Mouse (Mus musculus): ENCODE data around the gene Snx17. TPM values are rescaled to one million over a fixed set of nuclear protein-coding genes. Genes with fewer than 3 reads are reported as not detected.

Snx17 gene
- total and polyA plus RNA-seq, 3 experiments = 37.0 to 56.5 (median 42.8) TPM

- DNase-seq (ENCODE audit: low spot score) (peak; percentile 51), ATAC-seq (ENCODE audit: extremely low read depth, insufficient number of reproducible peaks, low FRiP score, poor library complexity, severe bottlenecking) (0 out of 2 replicates have a peak, but pooled peaks have one; percentile 47)
- Histone ChIP-seq H3K4me3 (ENCODE audit: low read depth, low read length) (peak overlapping the region; percentile 99), H3K36me3 (replicated peaks) (peaks cover 4% of the 10 kb centered on the region), H3K27me3 (ENCODE audit: insufficient read depth, low read length) (no peaks in the 10 kb centered on the region), H3K4me1 (ENCODE audit: insufficient read depth, low read depth, low read length) (peaks cover 21% of the 10 kb centered on the region), H3K9me3 (replicated peaks) (no peaks in the 10 kb centered on the region)
- TF ChIP-seq TAL1 (conservative IDR thresholded peaks at IDR 0.05; ENCODE audit: low read depth, low read length) = no peak
- TF ChIP-seq CTCF (IDR thresholded peaks at IDR 0.05; ENCODE audit: low read depth, low read length) = peak; percentile 4; the same call in 1 of the 2 replicates
- TF ChIP-seq GATA2 (IDR thresholded peaks at IDR 0.05; ENCODE audit: borderline replicate concordance, low read depth, low read length) = no peak
Observed at GRCm38 (mm10) chr5:31221304-31221945, 28.4 kb downstream of the Snx17 start.

- TF ChIP-seq POLR2AphosphoS5 (IDR thresholded peaks at IDR 0.05; ENCODE audit: insufficient replicate concordance, low read depth, low read length) (no peak), GATA2 (IDR thresholded peaks at IDR 0.05; ENCODE audit: borderline replicate concordance, low read depth, low read length) (no peak), TAL1 (conservative IDR thresholded peaks at IDR 0.05; ENCODE audit: low read depth, low read length) (no peak), GATA1 (IDR thresholded peaks at IDR 0.05; ENCODE audit: borderline replicate concordance, low read length) (no peak)
- Histone ChIP-seq H3K4me1 (ENCODE audit: insufficient read depth, low read depth, low read length) (peaks cover 16% of the 10 kb centered on the region), H3K36me3 (replicated peaks) (no peaks in the 10 kb centered on the region), H3K4me3 (ENCODE audit: low read depth, low read length) (no peak overlapping the region), H3K9me3 (replicated peaks) (no peaks in the 10 kb centered on the region), H3K27me3 (ENCODE audit: insufficient read depth, low read length) (no peaks in the 10 kb centered on the region)
- DNase-seq (ENCODE audit: low spot score) (no peak), ATAC-seq (ENCODE audit: extremely low read depth, insufficient number of reproducible peaks, low FRiP score, poor library complexity, severe bottlenecking) (no peak)
Observed at GRCm38 (mm10) chr5:31222696-31223095, 29.7 kb downstream of the Snx17 start.

DNA sequence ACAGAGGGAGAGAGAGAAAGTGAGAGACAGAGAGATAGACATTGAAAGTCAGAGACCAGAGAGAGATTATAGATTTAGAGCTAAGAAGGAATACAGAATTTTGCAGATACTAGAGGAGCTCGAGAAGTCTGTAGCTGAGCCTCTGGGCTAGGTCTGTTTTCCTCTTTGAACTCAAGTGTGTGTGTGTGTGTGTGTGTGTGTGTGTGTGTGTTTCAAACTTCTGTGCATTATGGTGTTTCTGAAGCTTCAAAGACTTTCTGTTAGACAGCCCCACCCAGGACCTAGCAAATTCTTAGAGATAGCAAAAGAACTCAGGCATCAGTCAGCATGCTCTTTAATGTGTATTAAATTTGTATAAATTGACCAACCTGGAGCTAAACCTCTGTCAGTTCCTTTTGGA, 33.6 kb downstream of the Snx17 start:
- peaks cover 9% of the 10 kb centered on the region; the same call in 1 of the 2 replicates for H3K4me1 ChIP-seq (ENCODE audit: insufficient read depth, low read depth, low read length)
- DNase-seq (ENCODE audit: low spot score) (no peak), ATAC-seq (ENCODE audit: extremely low read depth, insufficient number of reproducible peaks, low FRiP score, poor library complexity, severe bottlenecking) (no peak)
- no peaks in the 10 kb centered on the region for H3K9me3 ChIP-seq (replicated peaks)
- peaks cover 4% of the 10 kb centered on the region; the same call in 1 of the 2 replicates for H3K27me3 ChIP-seq (ENCODE audit: insufficient read depth, low read length)
- H3K4me3 ChIP-seq (ENCODE audit: low read depth, low read length) = no peak overlapping the region
- H3K36me3 ChIP-seq (replicated peaks) = no peaks in the 10 kb centered on the region
- TF ChIP-seq POLR2AphosphoS5 (IDR thresholded peaks at IDR 0.05; ENCODE audit: insufficient replicate concordance, low read depth, low read length) (no peak), GATA1 (IDR thresholded peaks at IDR 0.05; ENCODE audit: borderline replicate concordance, low read length) (no peak), TAL1 (conservative IDR thresholded peaks at IDR 0.05; ENCODE audit: low read depth, low read length) (no peak), CTCF (IDR thresholded peaks at IDR 0.05; ENCODE audit: low read depth, low read length) (no peak), GATA2 (IDR thresholded peaks at IDR 0.05; ENCODE audit: borderline replicate concordance, low read depth, low read length) (no peak)

DNA sequence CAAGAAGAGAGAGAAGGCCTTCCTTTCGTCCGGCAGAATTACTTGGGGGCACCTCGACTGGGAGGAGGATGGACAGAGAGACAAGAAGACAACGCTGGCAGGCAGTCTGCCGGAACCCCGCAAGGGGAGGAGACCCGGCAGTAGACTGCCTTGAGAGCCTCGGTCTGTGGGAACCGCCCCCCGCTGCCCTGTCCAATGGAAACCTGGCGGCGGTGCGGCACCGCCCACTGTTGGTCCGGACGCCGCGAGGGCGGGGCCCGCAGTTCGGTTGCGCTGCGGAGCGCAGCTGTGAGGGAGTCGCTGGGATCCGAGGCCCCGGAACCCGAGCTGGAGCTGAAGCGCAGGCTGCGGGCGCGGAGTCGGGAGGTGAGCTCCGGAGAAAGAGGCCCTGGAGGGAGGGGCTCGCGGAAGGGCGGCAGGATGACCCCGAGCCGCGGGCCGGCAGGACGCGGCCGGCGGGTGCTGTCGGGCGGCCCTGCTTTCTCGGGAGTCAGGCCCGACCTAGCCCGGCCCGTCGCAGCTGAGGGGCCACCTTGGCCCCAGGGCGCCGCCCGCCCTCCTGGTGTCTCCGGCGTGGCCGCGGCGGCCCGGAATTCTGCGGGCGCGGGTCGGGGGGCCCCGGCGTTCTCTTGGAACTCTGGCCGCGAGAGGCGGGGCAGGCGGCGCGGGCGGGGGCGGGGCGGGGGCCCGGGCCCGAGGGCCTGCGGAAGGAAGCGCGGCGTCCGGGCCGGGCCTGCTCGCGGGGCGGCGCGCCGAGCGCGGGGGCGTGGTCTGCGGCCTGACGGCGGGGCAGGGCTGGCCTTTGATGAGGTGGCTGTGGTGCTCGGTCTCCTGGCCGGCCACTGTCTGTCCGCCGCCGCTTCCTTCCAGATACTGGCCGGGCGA, 47.9 kb downstream of the Snx17 start, which contains the start of the genes Nrbp1 and Gm9970:
Gene Nrbp1, plus strand, starts transcription at position 228 of the 885 bp plus-strand sequence.
Gene Gm9970, minus strand, starts transcription at position 596 of the 885 bp plus-strand sequence.
- peak; percentile 96 for DNase-seq (ENCODE audit: low spot score)
- TF ChIP-seq CTCF (IDR thresholded peaks at IDR 0.05; ENCODE audit: low read depth, low read length) (no peak), TAL1 (conservative IDR thresholded peaks at IDR 0.05; ENCODE audit: low read depth, low read length) (no peak)
- Histone ChIP-seq H3K9me3 (replicated peaks) (no peaks in the 10 kb centered on the region), H3K36me3 (replicated peaks) (peaks cover 24% of the 10 kb centered on the region), H3K4me1 (ENCODE audit: insufficient read depth, low read depth, low read length) (peaks cover 14% of the 10 kb centered on the region), H3K4me3 (ENCODE audit: low read depth, low read length) (peak within 1 kb of the TSS; percentile 92), H3K27me3 (ENCODE audit: insufficient read depth, low read length) (peaks cover 3% of the 10 kb centered on the region; the same call in 1 of the 2 replicates)
- ATAC-seq (ENCODE audit: extremely low read depth, insufficient number of reproducible peaks, low FRiP score, poor library complexity, severe bottlenecking) = peak; percentile 95

DNA sequence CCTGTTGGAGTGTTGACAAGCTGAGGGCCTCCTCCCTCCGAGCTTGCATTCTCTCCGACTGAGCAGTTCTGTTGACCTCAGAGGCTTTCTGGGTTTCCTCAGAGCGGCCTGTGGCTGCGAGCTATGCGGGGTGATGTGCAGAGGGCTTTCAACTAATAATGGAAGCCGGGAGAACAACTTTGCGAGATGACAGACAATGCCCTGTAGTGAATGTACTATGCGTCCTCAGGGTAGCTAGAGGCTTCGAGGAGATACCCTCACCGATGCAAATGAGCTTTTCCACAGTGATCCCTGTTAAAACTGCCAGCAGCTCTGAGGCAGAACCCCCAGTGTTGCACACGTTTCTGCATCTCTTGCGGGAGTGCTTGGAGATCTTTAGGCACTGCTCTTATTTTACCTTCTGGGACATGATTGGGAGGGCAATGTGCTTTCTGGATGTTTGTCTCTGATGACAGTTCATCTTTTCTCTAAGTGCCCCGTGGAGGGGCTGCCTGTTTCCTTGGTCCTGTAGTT, 48.6 kb downstream of the Snx17 start:
- no peak for ATAC-seq (ENCODE audit: extremely low read depth, insufficient number of reproducible peaks, low FRiP score, poor library complexity, severe bottlenecking)
- peaks cover 31% of the 10 kb centered on the region for H3K36me3 ChIP-seq (replicated peaks)
- no peaks in the 10 kb centered on the region for H3K9me3 ChIP-seq (replicated peaks)
- H3K4me1 ChIP-seq (ENCODE audit: insufficient read depth, low read depth, low read length) = peaks cover 14% of the 10 kb centered on the region
- peaks cover 3% of the 10 kb centered on the region; the same call in 1 of the 2 replicates for H3K27me3 ChIP-seq (ENCODE audit: insufficient read depth, low read length)
- DNase-seq (ENCODE audit: low spot score) = no peak
- TF ChIP-seq TAL1 (conservative IDR thresholded peaks at IDR 0.05; ENCODE audit: low read depth, low read length) (no peak), CTCF (IDR thresholded peaks at IDR 0.05; ENCODE audit: low read depth, low read length) (no peak)
- H3K4me3 ChIP-seq (ENCODE audit: low read depth, low read length) = peak overlapping the region; percentile 92

DNA sequence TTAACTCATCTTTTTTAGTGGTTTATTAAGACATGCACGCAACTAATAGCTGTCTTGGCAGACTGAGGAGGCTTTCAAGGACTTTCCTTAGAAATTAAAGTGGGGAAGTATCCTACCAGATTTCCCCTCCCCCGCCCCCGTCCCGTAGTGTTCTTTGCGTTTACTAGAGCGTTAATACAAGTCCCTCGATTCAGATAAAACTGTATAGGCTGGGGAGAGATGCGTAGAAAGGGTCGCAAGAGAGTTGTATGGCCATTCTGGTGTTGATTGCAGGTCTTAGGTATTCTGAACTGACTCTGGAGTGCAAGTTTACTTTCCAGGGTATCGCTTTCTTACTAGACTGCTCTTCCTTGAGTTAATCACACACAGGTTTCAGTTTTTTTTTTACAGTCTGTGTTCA, 49.2 kb downstream of the Snx17 start:
- H3K27me3 ChIP-seq (ENCODE audit: insufficient read depth, low read length) = peaks cover 2% of the 10 kb centered on the region; the same call in 1 of the 2 replicates
- no peak for TF ChIP-seq GATA2 (IDR thresholded peaks at IDR 0.05; ENCODE audit: borderline replicate concordance, low read depth, low read length)
- no peak for TF ChIP-seq CTCF (IDR thresholded peaks at IDR 0.05; ENCODE audit: low read depth, low read length)
- no peak for TF ChIP-seq GATA1 (IDR thresholded peaks at IDR 0.05; ENCODE audit: borderline replicate concordance, low read length)
- no peak for TF ChIP-seq TAL1 (conservative IDR thresholded peaks at IDR 0.05; ENCODE audit: low read depth, low read length)
- TF ChIP-seq POLR2AphosphoS5 (IDR thresholded peaks at IDR 0.05; ENCODE audit: insufficient replicate concordance, low read depth, low read length) = no peak
- DNase-seq (ENCODE audit: low spot score) = no peak
- no peak overlapping the region; the same call in 1 of the 2 replicates for H3K4me3 ChIP-seq (ENCODE audit: low read depth, low read length)
- H3K9me3 ChIP-seq (replicated peaks) = no peaks in the 10 kb centered on the region
- H3K36me3 ChIP-seq (replicated peaks) = peaks cover 37% of the 10 kb centered on the region
- peaks cover 14% of the 10 kb centered on the region for H3K4me1 ChIP-seq (ENCODE audit: insufficient read depth, low read depth, low read length)
- no peak for ATAC-seq (ENCODE audit: extremely low read depth, insufficient number of reproducible peaks, low FRiP score, poor library complexity, severe bottlenecking)

Other genes with a start within 250 kb of the Snx17 start
Only the 20 nearest of the 22 such genes appear.
- not detected in 2 replicates for gene Tcf23, start 224.6 kb upstream of the Snx17 start, total RNA-seq (2014; fragmentation: Nextera tagmentation)
- 0.12 TPM in 1 of 2 replicates, not detected in the other for gene Tcf23, start 224.6 kb upstream of the Snx17 start, total RNA-seq (2017)
- gene Tcf23, start 224.6 kb upstream of the Snx17 start, polyA plus RNA-seq (2012) = not detected in 2 replicates
- gene Atraid, start 144.9 kb upstream of the Snx17 start, total RNA-seq (2014; fragmentation: Nextera tagmentation) = 81.9 and 89.6 TPM in 2 replicates
- 50.0 and 54.0 TPM in 2 replicates for gene Atraid, start 144.9 kb upstream of the Snx17 start, total RNA-seq (2017)
- 11.6 and 15.6 TPM in 2 replicates for gene Atraid, start 144.9 kb upstream of the Snx17 start, polyA plus RNA-seq (2012)
- 3.2 and 4.0 TPM in 2 replicates for gene Slc5a6, start 144.3 kb upstream of the Snx17 start, total RNA-seq (2014; fragmentation: Nextera tagmentation)
- gene Slc5a6, start 144.3 kb upstream of the Snx17 start, total RNA-seq (2017) = 2.2 and 5.2 TPM in 2 replicates
- gene Slc5a6, start 144.3 kb upstream of the Snx17 start, polyA plus RNA-seq (2012) = 9.5 and 11.9 TPM in 2 replicates
- 87.7 and 102 TPM in 2 replicates for gene Cad, start 138.4 kb upstream of the Snx17 start, total RNA-seq (2014; fragmentation: Nextera tagmentation)
- gene Cad, start 138.4 kb upstream of the Snx17 start, total RNA-seq (2017) = 18.5 and 20.2 TPM in 2 replicates
- gene Cad, start 138.4 kb upstream of the Snx17 start, polyA plus RNA-seq (2012) = 426 and 438 TPM in 2 replicates
- not detected in 2 replicates for gene Dnajc5g, start 86.9 kb upstream of the Snx17 start, total RNA-seq (2014; fragmentation: Nextera tagmentation)
- not detected in 2 replicates for gene Dnajc5g, start 86.9 kb upstream of the Snx17 start, total RNA-seq (2017)
- not detected in 2 replicates for gene Dnajc5g, start 86.9 kb upstream of the Snx17 start, polyA plus RNA-seq (2012)
- gene Slc30a3, start 85.0 kb upstream of the Snx17 start, total RNA-seq (2014; fragmentation: Nextera tagmentation) = not detected in 2 replicates
- 0.05 TPM in 1 of 2 replicates, not detected in the other for gene Slc30a3, start 85.0 kb upstream of the Snx17 start, total RNA-seq (2017)
- not detected in 2 replicates for gene Slc30a3, start 85.0 kb upstream of the Snx17 start, polyA plus RNA-seq (2012)
- gene Trim54, start 76.5 kb upstream of the Snx17 start, total RNA-seq (2014; fragmentation: Nextera tagmentation) = not detected in 2 replicates
- not detected in 2 replicates for gene Trim54, start 76.5 kb upstream of the Snx17 start, total RNA-seq (2017)
- gene Trim54, start 76.5 kb upstream of the Snx17 start, polyA plus RNA-seq (2012) = not detected in 2 replicates
- gene Ucn, start 54.4 kb upstream of the Snx17 start, total RNA-seq (2014; fragmentation: Nextera tagmentation) = not detected in 2 replicates
- not detected in 2 replicates for gene Ucn, start 54.4 kb upstream of the Snx17 start, total RNA-seq (2017)
- not detected in 2 replicates for gene Ucn, start 54.4 kb upstream of the Snx17 start, polyA plus RNA-seq (2012)
- 56.6 and 78.2 TPM in 2 replicates for gene Mpv17, start 39.0 kb upstream of the Snx17 start, total RNA-seq (2014; fragmentation: Nextera tagmentation)
- 69.8 and 70.3 TPM in 2 replicates for gene Mpv17, start 39.0 kb upstream of the Snx17 start, total RNA-seq (2017)
- 27.7 and 31.2 TPM in 2 replicates for gene Mpv17, start 39.0 kb upstream of the Snx17 start, polyA plus RNA-seq (2012)
- 5.4 and 7.1 TPM in 2 replicates for gene Gm29609, start 13.3 kb upstream of the Snx17 start, total RNA-seq (2014; fragmentation: Nextera tagmentation)
- 2.8 and 4.4 TPM in 2 replicates for gene Gm29609, start 13.3 kb upstream of the Snx17 start, total RNA-seq (2017)
- 4.3 and 7.2 TPM in 2 replicates for gene Gm29609, start 13.3 kb upstream of the Snx17 start, polyA plus RNA-seq (2012)
- gene Gtf3c2, start 13.1 kb upstream of the Snx17 start, total RNA-seq (2014; fragmentation: Nextera tagmentation) = 161 and 164 TPM in 2 replicates
- 51.1 and 65.1 TPM in 2 replicates for gene Gtf3c2, start 13.1 kb upstream of the Snx17 start, total RNA-seq (2017)
- 57.0 and 88.3 TPM in 2 replicates for gene Gtf3c2, start 13.1 kb upstream of the Snx17 start, polyA plus RNA-seq (2012)
- gene Eif2b4, start 203 bp downstream of the Snx17 start, total RNA-seq (2014; fragmentation: Nextera tagmentation) = 43.3 and 104 TPM in 2 replicates
- gene Eif2b4, start 203 bp downstream of the Snx17 start, total RNA-seq (2017) = 43.6 and 49.3 TPM in 2 replicates
- 139 and 201 TPM in 2 replicates for gene Eif2b4, start 203 bp downstream of the Snx17 start, polyA plus RNA-seq (2012)
- gene Zfp513, start 9.1 kb downstream of the Snx17 start, total RNA-seq (2014; fragmentation: Nextera tagmentation) = 9.4 and 12.2 TPM in 2 replicates
- gene Zfp513, start 9.1 kb downstream of the Snx17 start, total RNA-seq (2017) = 7.0 and 7.6 TPM in 2 replicates
- 35.7 and 48.2 TPM in 2 replicates for gene Zfp513, start 9.1 kb downstream of the Snx17 start, polyA plus RNA-seq (2012)
- gene Ppm1g, start 27.5 kb downstream of the Snx17 start, total RNA-seq (2014; fragmentation: Nextera tagmentation) = 168 and 173 TPM in 2 replicates
- 158 and 176 TPM in 2 replicates for gene Ppm1g, start 27.5 kb downstream of the Snx17 start, total RNA-seq (2017)
- gene Ppm1g, start 27.5 kb downstream of the Snx17 start, polyA plus RNA-seq (2012) = 297 and 362 TPM in 2 replicates
- 38.2 and 49.6 TPM in 2 replicates for gene Nrbp1, start 47.6 kb downstream of the Snx17 start, total RNA-seq (2014; fragmentation: Nextera tagmentation)
- 76.8 and 77.1 TPM in 2 replicates for gene Nrbp1, start 47.6 kb downstream of the Snx17 start, total RNA-seq (2017)
- gene Nrbp1, start 47.6 kb downstream of the Snx17 start, polyA plus RNA-seq (2012) = 15.1 and 17.3 TPM in 2 replicates
- gene Gm9970, start 48.0 kb downstream of the Snx17 start, total RNA-seq (2014; fragmentation: Nextera tagmentation) = not detected in 2 replicates
- gene Gm9970, start 48.0 kb downstream of the Snx17 start, total RNA-seq (2017) = 0.29 TPM in 1 of 2 replicates, not detected in the other
- 0.10 and 0.18 TPM in 2 replicates for gene Gm9970, start 48.0 kb downstream of the Snx17 start, polyA plus RNA-seq (2012)
- 3.8 and 8.8 TPM in 2 replicates for gene Krtcap3, start 58.5 kb downstream of the Snx17 start, total RNA-seq (2014; fragmentation: Nextera tagmentation)
- gene Krtcap3, start 58.5 kb downstream of the Snx17 start, total RNA-seq (2017) = 6.4 and 10.5 TPM in 2 replicates
- 9.4 and 11.8 TPM in 2 replicates for gene Krtcap3, start 58.5 kb downstream of the Snx17 start, polyA plus RNA-seq (2012)
- 19.0 and 21.5 TPM in 2 replicates for gene Ift172, start 97.9 kb downstream of the Snx17 start, total RNA-seq (2014; fragmentation: Nextera tagmentation)
- 24.2 and 24.3 TPM in 2 replicates for gene Ift172, start 97.9 kb downstream of the Snx17 start, total RNA-seq (2017)
- gene Ift172, start 97.9 kb downstream of the Snx17 start, polyA plus RNA-seq (2012) = 32.5 and 37.8 TPM in 2 replicates
- gene Fndc4, start 102.9 kb downstream of the Snx17 start, total RNA-seq (2014; fragmentation: Nextera tagmentation) = not detected in 2 replicates
- gene Fndc4, start 102.9 kb downstream of the Snx17 start, total RNA-seq (2017) = 0.38 TPM in 1 of 2 replicates, not detected in the other
- not detected in 2 replicates for gene Fndc4, start 102.9 kb downstream of the Snx17 start, polyA plus RNA-seq (2012)
- gene Gckr, start 104.2 kb downstream of the Snx17 start, total RNA-seq (2014; fragmentation: Nextera tagmentation) = 0.23 TPM in 1 of 2 replicates, not detected in the other
- 0.05 and 0.23 TPM in 2 replicates for gene Gckr, start 104.2 kb downstream of the Snx17 start, total RNA-seq (2017)
- gene Gckr, start 104.2 kb downstream of the Snx17 start, polyA plus RNA-seq (2012) = not detected in 2 replicates